Mouse (Mus musculus): ENCODE results near the gene Gm826.

Gm826 gene

GRCm38 (mm10) chr2:160288538-160289151, 45.3 kb downstream of the Gm826 start:
- in situ Hi-C loops (cut with MseI, MboI): no loop called here

GRCm38 (mm10) chr2:160275959-160276657, 57.9 kb downstream of the Gm826 start:
- in situ Hi-C loops (cut with MseI, MboI): no loop called here

GRCm38 (mm10) chr2:160267828-160268453, 66.0 kb downstream of the Gm826 start:
- in situ Hi-C loops (cut with MseI, MboI): no loop called here

- in situ Hi-C loops (cut with MseI, MboI): no loop called here
Measured at GRCm38 (mm10) chr2:160263861-160264260, 70.1 kb downstream of the Gm826 start.

GRCm38 (mm10) chr2:160261538-160261937, 72.4 kb downstream of the Gm826 start:
- in situ Hi-C loops (cut with MseI, MboI): no loop called here
